Mouse (Mus musculus) hindbrain, postnatal 0 days (tissue): ENCODE measurements at regions not wholly inside any gene's neighbourhood (a gene's known extent, or its start where the extent isn't known, plus 50 kb on each side); places are given as distances from the start of the nearest gene placed in this dataset.

ENCODE experiments used
- ATAC-seq: fragments of 200-750 bp; cut with Nextera tagmentation; 2 replicates; pipeline ENCODE4 v1.8.0; 2017; ENCODE audit warnings: mild to moderate bottlenecking, moderate TSS enrichment, moderate library complexity
- DNase-seq: peaks from one replicate; pipeline ENCODE4 v3.0.0-alpha.2; 2015; ENCODE audit warnings: low spot score
- H3K27ac ChIP-seq: fragments of 300-500 bp; sonication (generic); 2 replicates; pipeline ENCODE4 v1.5.1; 2014; ENCODE audit warnings: mild to moderate bottlenecking
- H3K27me3 ChIP-seq: fragments of 300-500 bp; sonication (generic); 2 replicates; pipeline ENCODE4 v1.6.1; 2014; ENCODE audit warnings: low read length, mixed read lengths; ENCODE audit not compliant: insufficient read depth
- H3K36me3 ChIP-seq: fragments of 300-500 bp; sonication (generic); 2 replicates; pipeline ENCODE4 v1.6.1; 2014; ENCODE audit warnings: low read length, mixed read lengths; ENCODE audit not compliant: insufficient read depth
- H3K4me1 ChIP-seq: fragments of 300-500 bp; sonication (generic); 2 replicates; pipeline ENCODE4 v1.6.1; 2014; ENCODE audit warnings: antibody characterized with exemption, low read length, mixed read lengths; ENCODE audit not compliant: insufficient read depth
- H3K4me2 ChIP-seq: fragments of 300-500 bp; sonication (generic); 2 replicates; pipeline ENCODE4 v1.6.1; 2014; ENCODE audit warnings: low read depth, mild to moderate bottlenecking, low read length, moderate library complexity, mixed read lengths
- H3K4me3 ChIP-seq: fragments of 300-500 bp; sonication (generic); 2 replicates; pipeline ENCODE4 v1.5.1; 2014; ENCODE audit warnings: low read length
- H3K9ac ChIP-seq: fragments of 300-500 bp; sonication (generic); replicated peaks from 2 replicates; pipeline ENCODE4 v1.6.1; 2014; ENCODE audit warnings: mild to moderate bottlenecking, low read length, moderate library complexity, mixed read lengths
- H3K9me3 ChIP-seq: fragments of 300-500 bp; sonication (generic); 2 replicates; pipeline ENCODE4 v1.6.1; 2016; ENCODE audit warnings: low read length, mixed read lengths
- CTCF ChIP-seq: IDR thresholded peaks from 2 replicates; pipeline ENCODE4 v1.5.1; 2016; ENCODE audit warnings: antibody characterized with exemption, control low read depth, low read depth
- WGBS: fragments of 180-500 bp; shearing (Covaris S2); extraction: QIAGEN DNeasy Blood & Tissue Kit; methylation state at CpG from one replicate; pipeline ENCODE4 v1.1.7; 2014; 5-methylcytosine and 5-hydroxymethylcytosine counted together

DNA sequence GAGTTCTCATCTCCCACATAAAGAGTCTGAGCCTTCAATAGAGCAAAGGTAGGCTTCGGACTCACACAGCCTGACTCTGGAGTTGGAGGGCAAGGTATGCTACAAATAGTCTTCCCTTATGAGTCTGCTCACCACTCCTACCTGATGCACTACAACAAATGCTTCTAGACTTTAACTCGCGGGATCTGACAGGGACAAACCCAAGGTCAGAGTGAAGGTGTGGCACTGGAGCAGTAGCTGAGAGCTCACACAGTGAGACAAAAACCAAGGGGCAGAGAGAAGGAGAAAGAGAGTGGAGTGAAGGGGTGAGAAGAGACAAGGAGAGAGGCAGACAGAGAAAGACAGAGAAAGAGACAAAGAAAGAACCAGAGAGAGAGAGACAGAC is 65.6 kb downstream of the Aym1 start:
- Histone ChIP-seq H3K4me2 (no peak overlapping the region), H3K9ac (no peak overlapping the region), H3K27me3 (no peaks in the 10 kb centered on the region), H3K4me1 (peaks cover 23% of the 10 kb centered on the region), H3K4me3 (no peak overlapping the region), H3K27ac (no peak overlapping the region), H3K9me3 (no peaks in the 10 kb centered on the region), H3K36me3 (no peaks in the 10 kb centered on the region)
- ATAC-seq (no peak), DNase-seq (no peak)
- TF ChIP-seq CTCF: no peak
- 89% methylated on average over 3 of the region's 3 CpGs for WGBS

- H3K36me3 ChIP-seq: no peaks in the 10 kb centered on the region
- no peaks in the 10 kb centered on the region for H3K4me1 ChIP-seq
- no peak overlapping the region for H3K9ac ChIP-seq
- H3K4me3 ChIP-seq: no peak overlapping the region
- H3K4me2 ChIP-seq: no peak overlapping the region
- H3K9me3 ChIP-seq: no peaks in the 10 kb centered on the region
- no peak for TF ChIP-seq CTCF
- ATAC-seq: no peak
- 46% methylated on average over 7 of the region's 7 CpGs for WGBS
- DNase-seq: no peak
- H3K27me3 ChIP-seq: no peaks in the 10 kb centered on the region
- H3K27ac ChIP-seq: no peak overlapping the region; the same call in 1 of the 2 replicates
Observed at GRCm38 (mm10) chr5:113427779-113428178, 62.4 kb upstream of the Wscd2 start.

DNA sequence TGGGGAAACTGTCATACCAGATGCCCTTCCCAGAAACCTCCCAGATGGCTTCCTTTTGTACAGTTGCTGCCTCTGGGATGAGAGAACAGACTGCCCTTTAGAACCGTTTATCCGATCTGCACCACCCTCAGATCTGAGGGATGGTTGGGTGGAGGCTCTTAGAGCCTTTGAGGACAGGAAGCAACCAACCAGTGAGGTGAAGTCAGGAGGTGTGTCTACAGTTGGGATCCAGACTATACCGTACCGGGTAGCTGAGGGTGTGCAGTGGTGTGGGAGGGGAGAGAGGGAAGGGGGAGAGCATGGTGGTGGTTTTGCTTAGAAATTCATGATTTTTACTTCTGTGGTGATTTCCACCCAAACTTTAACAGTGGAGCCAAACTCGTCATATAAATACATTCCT is 58.8 kb upstream of the Wscd2 start:
- H3K9me3 ChIP-seq: no peaks in the 10 kb centered on the region
- no peak for TF ChIP-seq CTCF
- no peak for ATAC-seq
- DNase-seq: no peak
- no peak overlapping the region for H3K9ac ChIP-seq
- H3K36me3 ChIP-seq: no peaks in the 10 kb centered on the region
- H3K4me3 ChIP-seq: no peak overlapping the region
- 70% methylated on average over 5 of the region's 5 CpGs for WGBS
- H3K4me1 ChIP-seq: no peaks in the 10 kb centered on the region
- no peak overlapping the region for H3K4me2 ChIP-seq
- H3K27me3 ChIP-seq: no peaks in the 10 kb centered on the region
- H3K27ac ChIP-seq: no peak overlapping the region

- WGBS: 83% methylated on average over 3 of the region's 3 CpGs
- no peaks in the 10 kb centered on the region for H3K9me3 ChIP-seq
- no peak for ATAC-seq
- H3K27me3 ChIP-seq: no peaks in the 10 kb centered on the region
- H3K9ac ChIP-seq: no peak overlapping the region
- no peaks in the 10 kb centered on the region for H3K4me1 ChIP-seq
- no peak overlapping the region for H3K4me3 ChIP-seq
- no peak overlapping the region for H3K27ac ChIP-seq
- TF ChIP-seq CTCF: no peak
- no peaks in the 10 kb centered on the region for H3K36me3 ChIP-seq
- no peak for DNase-seq
- no peak overlapping the region for H3K4me2 ChIP-seq
Observed at GRCm38 (mm10) chr5:113436987-113437386, 53.1 kb upstream of the Wscd2 start.
